Mouse (Mus musculus): ENCODE measurements around the gene Smbd1.

Smbd1 gene

GRCm38 (mm10) chr16:32810321-32810720 is at the start of gene Smbd1:
TSS of gene Smbd1 (minus strand) at chr16:32810477.
- DNase-seq (ENCODE audit: low read depth, low spot score) = no peak

GRCm38 (mm10) chr16:32858771-32859636 is 48.7 kb upstream of the Smbd1 start:
- no peak for DNase-seq (ENCODE audit: low read depth, low spot score)

GRCm38 (mm10) chr16:32858356-32858755 is 48.1 kb upstream of the Smbd1 start:
- DNase-seq (ENCODE audit: low read depth, low spot score) = no peak

GRCm38 (mm10) chr16:32856751-32857150 is 46.5 kb upstream of the Smbd1 start:
- DNase-seq (ENCODE audit: low read depth, low spot score) = no peak

GRCm38 (mm10) chr16:32854050-32854571 is 43.8 kb upstream of the Smbd1 start:
- no peak for DNase-seq (ENCODE audit: low read depth, low spot score)

- DNase-seq (ENCODE audit: low read depth, low spot score) = no peak
Measured at GRCm38 (mm10) chr16:32853492-32854049, 43.3 kb upstream of the Smbd1 start.

- DNase-seq (ENCODE audit: low read depth, low spot score) = no peak
Measured at GRCm38 (mm10) chr16:32849042-32849830, 39.0 kb upstream of the Smbd1 start.

- no peak for DNase-seq (ENCODE audit: low read depth, low spot score)
Measured at GRCm38 (mm10) chr16:32847103-32847502, 36.8 kb upstream of the Smbd1 start.

- DNase-seq (ENCODE audit: low read depth, low spot score) = no peak
Measured at GRCm38 (mm10) chr16:32831501-32831900, 21.2 kb upstream of the Smbd1 start.

- no peak for DNase-seq (ENCODE audit: low read depth, low spot score)
Measured at GRCm38 (mm10) chr16:32829104-32829503, 18.8 kb upstream of the Smbd1 start.

GRCm38 (mm10) chr16:32826521-32826920 is 16.2 kb upstream of the Smbd1 start:
- no peak for DNase-seq (ENCODE audit: low read depth, low spot score)

- DNase-seq (ENCODE audit: low read depth, low spot score) = no peak
Measured at GRCm38 (mm10) chr16:32825380-32825779, 15.1 kb upstream of the Smbd1 start.

- DNase-seq (ENCODE audit: low read depth, low spot score) = no peak
Measured at GRCm38 (mm10) chr16:32824061-32824460, 13.8 kb upstream of the Smbd1 start.

GRCm38 (mm10) chr16:32823487-32823886 is 13.2 kb upstream of the Smbd1 start:
- DNase-seq (ENCODE audit: low read depth, low spot score) = no peak

GRCm38 (mm10) chr16:32822881-32823280 is 12.6 kb upstream of the Smbd1 start:
- DNase-seq (ENCODE audit: low read depth, low spot score) = no peak

- DNase-seq (ENCODE audit: low read depth, low spot score) = no peak
Measured at GRCm38 (mm10) chr16:32822450-32822827, 12.2 kb upstream of the Smbd1 start.

- DNase-seq (ENCODE audit: low read depth, low spot score) = no peak
Measured at GRCm38 (mm10) chr16:32821772-32822449, 11.6 kb upstream of the Smbd1 start.

- DNase-seq (ENCODE audit: low read depth, low spot score) = no peak
Measured at GRCm38 (mm10) chr16:32818441-32818840, 8.2 kb upstream of the Smbd1 start.

GRCm38 (mm10) chr16:32818036-32818435 is 7.8 kb upstream of the Smbd1 start:
- DNase-seq (ENCODE audit: low read depth, low spot score) = no peak

- DNase-seq (ENCODE audit: low read depth, low spot score) = peak; percentile 23
Measured at GRCm38 (mm10) chr16:32815160-32815605, 4.9 kb upstream of the Smbd1 start.

- no peak for DNase-seq (ENCODE audit: low read depth, low spot score)
Measured at GRCm38 (mm10) chr16:32814539-32814938, 4.3 kb upstream of the Smbd1 start.
